Mouse (Mus musculus): ENCODE measurements around the gene Itga8.

The Itga8 gene

DNA sequence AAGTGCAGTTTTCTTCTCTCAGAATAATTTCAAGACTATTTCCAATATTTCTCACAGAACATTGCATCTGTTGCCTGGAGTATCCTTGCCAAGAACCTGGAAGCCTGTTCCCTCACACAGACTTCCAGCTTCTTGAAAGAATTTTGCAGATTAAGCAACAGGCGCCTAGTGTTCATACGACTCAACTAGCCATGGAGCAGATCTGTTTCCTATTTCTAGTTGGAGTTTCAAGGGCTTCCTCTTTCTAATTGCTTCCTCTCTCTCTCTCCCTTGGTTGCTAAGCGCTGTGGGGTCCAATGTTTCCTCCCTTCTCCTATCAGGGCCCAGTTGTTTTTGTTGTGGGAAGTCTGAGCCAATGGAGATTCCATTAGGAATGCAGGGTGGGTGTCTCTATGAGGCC, 7.7 kb downstream of the Itga8 start:
- DNase-seq (ENCODE audit: low spot score) = no peak

DNA sequence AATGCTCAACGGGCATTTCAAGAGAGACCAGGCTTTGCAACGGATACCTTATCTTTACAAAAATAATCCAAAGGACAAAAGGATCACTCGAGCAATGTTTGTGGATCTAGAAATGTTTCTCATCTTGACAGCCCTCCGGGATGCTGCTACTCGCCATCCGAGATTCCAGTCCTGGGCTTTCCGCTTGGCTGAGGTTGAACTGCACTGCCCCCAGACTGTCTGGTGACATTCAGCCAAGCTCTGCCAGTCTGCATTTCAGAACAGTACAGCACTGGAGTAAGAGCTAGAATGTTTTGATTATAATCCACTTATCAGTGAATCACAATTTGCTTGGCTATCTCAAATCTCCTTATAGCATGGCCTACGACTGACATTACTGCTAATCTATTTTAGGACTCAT, 8.3 kb downstream of the Itga8 start:
- DNase-seq (ENCODE audit: low spot score) = no peak

DNA sequence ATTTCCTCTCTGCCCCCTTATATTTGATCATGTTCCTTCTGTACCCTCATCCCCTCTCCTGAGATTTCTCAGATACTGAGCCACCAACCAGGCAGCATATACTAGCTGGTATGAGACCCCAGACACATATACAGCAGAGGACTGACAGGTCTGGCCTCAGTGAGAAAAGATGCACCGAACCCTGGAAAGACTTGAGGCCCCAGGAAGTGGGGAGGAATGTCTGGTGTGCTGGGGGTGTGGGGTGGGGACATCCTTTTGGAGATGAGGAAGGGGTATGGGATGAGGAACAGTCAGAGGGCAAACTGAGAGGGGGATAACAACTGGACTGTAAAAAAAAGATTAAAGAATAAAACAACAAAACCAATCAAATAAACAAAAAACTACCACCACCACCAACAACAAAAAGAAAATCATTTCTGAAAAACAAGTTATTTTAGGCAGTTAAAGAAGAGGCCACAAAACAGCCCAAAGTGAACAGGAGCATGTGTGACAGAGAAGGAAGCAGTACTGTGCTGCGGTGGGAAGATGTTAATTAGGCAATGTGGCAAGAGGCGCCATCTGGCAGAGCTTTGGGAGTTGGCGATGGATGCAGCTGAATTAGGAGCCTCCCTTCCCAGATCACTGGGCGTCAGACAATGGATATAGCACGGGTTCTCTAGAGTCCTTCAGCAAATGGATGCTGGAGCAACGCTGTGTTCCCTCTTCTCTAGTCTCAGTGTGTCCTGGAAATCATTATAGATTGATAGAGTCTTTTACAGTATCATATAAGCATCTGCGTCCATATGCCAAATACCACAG, 9.5 kb downstream of the Itga8 start:
- DNase-seq (ENCODE audit: low spot score) = no peak

DNA sequence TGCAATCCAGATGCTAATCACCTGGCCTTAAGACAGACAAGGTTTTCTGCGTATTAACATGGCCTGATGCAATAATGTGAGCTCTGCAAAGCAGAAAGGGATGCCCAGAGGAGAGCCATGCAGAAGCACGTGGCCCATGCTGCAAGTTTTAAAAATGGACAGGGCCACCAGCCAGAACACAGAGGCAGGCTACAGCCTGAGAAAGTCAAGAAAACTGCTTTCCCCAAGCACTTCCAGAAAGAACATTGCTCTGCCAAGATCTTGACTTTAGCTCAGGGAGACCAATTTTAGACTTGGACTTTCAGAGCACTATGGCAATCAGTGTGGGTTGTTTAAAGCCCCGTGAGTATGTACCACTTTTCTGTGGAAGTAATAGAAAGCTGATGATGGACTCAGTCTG, 11.5 kb downstream of the Itga8 start:
- no peak for DNase-seq (ENCODE audit: low spot score)

DNA sequence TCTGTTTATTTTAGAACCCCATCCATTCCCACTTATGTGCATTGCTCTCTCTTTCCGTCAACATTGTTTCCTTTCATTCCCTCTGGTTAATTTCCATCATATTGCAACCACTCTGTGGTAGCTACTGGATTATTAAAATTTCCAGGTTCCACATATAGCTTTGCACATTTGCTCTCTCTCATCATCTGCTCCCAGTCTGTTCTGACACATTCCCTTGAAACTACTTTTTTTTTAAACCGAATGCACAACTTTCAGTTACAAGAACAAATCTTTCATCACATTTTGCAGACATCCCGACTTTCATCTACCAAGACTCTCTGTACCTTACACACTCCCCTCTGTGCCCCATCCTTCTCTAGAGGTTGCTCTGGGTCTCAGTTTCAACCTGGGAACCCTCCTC, 13.9 kb downstream of the Itga8 start:
- DNase-seq (ENCODE audit: low spot score) = no peak

DNA sequence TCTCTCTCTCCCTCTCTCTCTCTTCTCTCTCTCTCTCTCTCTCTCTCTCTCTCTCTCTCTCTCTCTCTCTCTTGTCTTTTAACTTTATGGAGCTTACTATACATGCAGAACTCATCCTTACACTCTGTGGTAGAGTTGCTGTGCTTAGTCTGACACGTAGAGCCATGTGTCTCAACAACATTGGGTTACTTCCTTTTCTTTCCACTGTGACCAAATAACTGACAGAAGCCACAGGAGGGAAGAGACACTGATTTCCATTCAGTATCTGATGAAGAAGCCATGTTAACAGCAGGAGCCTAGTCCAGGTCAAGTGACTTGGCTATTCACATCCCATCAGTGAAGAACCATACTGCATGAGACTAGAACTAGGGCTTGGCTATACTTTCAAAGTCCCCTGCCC, 21.1 kb downstream of the Itga8 start:
- no peak for DNase-seq (ENCODE audit: low spot score)

DNA sequence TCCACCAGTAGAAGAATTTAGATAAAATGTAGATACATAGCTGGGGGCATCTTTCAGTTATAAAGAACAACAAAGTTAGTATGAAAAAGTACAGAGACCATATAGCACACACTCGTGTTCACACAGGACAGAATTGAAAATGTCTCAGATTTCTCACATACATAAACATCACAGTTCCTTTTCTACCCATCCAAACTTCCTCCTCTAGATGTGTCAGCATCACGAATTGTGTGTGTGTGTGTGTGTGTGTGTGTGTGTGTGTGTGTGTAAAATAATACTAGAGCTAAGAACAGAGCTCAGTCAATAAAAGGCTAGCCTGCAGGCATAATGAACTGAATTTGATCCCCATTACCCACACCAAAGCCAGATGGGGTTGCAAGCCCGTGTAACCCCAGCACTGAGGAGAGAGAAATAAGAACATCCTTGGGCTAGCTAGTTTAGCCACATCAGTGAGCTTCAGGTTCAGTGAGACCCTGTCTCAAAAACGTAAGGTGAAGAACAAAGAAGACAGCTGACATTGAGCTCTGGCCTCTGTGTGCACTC, 22.6 kb downstream of the Itga8 start:
- no peak for DNase-seq (ENCODE audit: low spot score)

DNA sequence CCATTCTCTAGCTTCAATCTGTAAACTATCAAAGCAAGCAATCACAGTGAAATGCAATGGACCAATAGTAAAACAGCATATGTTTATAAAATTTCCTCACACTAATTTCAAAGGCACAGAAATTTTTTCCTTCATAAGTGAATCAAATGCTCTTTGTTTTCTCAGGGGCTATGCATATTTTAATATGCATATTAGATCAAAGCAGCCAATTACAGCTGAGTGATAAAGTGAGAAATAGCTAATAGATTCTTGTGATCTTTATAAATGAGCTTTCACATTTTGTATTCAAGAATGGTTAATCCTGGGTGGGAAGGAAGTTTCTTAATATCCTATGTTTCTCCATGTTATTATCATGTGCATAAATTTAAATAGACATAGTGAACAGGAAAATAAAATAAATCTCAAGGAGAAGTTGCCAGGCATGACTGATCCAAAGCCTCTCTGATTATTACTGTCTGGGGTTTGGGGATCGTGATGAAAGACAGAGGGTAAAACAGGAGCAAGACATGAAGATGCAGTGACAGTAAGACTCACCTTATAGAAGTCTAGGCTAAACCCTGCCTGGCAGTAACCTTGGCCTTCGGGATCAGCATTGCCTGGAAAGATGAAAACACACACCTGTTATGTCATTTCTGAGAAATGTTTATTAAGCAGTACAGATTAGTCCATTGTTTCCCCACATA, 44.9 kb downstream of the Itga8 start:
- no peak for DNase-seq (ENCODE audit: low spot score)

DNA sequence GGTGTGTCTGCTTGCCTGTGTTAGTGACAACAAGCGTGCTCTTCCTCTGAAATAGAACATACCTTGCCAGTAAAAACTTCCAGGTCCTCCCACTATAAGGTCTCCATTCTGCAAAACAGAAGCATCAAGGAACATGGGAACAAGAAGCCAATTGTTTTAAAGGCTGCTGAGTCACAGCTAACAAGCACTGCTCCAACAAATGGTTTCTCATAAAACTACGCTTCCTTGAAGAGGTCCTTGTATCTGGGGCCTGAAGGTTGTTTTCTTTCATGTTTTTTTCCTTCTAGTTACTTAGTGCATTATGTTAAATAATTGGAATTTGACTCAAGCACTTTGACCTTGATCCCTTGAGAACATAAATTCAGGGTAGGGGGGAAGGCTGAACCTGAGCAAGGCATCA, 45.8 kb downstream of the Itga8 start:
- DNase-seq (ENCODE audit: low spot score) = no peak

DNA sequence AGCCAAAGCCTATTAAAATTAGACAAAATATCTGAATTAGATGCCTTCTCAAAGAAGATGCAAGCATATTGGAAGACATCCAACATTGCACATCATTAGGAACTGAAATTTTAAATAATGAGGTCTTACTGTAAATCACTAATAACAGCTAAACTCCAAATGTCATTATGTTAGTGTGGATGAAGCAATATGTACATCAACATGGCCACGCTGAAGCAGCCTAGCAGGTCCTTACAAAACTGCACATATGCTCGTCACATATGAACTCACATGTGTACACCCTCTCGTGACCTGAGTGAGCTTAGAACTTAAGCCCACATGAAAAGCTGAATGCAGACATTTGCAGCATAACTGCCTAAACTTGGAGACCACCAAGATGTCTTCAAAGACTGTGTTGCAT, 66.4 kb downstream of the Itga8 start:
- no peak for DNase-seq (ENCODE audit: low spot score)

DNA sequence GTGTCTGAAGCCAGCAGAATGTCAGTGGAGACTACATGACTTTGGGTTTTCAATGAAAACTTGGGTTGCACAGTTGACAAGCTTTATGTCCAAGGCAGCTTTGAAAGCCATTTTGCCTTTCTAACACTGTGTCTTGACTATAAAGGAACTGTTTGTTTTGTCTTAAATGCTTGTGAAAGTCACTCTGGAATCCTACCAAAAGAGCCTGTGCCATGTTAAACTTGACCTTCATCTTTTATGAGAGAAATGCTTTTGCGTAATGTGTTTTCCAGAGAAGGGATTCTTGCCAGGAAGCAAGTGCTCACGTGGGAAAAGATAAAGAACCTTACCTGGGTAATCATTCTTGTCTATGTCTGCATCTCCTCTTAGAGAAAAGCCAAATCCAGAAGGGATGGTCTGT, 72.0 kb downstream of the Itga8 start:
- no peak for DNase-seq (ENCODE audit: low spot score)

DNA sequence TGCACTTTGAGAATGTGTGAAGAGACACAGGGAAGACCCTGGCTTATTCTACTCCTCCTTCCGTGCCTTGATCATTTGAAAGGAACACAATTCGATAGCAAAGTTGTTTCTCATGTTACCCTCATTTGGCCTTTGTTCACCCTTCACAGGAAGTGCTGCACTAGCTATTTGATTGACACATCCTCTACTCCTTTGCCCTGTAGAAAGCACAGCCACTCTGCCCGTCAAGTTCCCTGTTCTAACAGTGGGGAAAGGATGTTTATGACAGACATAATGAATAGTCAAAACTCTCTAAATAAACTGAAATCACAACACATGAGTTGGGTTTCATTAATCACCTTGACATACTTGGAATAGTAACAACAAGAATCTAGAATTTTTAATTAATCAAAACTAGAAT, 73.4 kb downstream of the Itga8 start:
- no peak for DNase-seq (ENCODE audit: low spot score)

DNA sequence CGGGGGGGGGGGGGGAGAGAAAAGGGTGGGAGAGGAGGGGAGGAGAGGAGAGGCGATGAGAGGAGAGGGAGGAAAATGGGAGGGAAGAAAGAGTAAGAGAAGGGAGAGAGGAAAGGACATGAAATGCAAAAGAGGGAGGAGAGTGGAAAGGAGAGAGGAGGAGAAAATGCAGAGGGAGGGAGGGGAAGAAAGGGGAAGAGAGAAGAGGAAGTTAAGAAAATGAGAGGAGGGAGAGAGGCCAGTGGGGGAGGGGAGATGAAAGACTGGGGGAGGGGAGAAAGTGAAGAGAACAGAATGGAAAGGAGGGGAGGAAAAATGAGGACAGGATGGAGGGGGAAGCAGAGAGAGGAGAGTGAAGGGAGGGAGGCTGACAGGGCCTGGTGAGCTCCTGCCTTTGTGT, 74.5 kb downstream of the Itga8 start:
- no peak for DNase-seq (ENCODE audit: low spot score)

DNA sequence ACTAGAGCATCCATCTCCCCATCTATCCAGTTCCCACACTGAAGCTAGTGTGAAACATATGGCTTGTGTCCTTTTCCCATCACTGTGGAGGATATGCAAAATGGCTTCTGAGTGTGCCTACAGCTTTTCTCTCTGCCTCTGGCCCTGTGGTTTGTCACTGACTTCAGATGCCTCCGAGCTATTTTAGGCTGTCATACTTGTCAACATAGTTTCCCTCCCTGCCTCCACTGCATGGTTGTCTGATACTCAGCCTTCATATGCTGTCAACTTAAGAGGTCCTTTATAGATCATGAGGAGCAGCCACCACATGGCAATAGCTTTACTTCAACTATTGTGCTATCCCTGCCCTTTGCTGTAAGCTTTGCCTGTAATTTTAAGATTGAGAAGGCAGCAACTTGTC, 75.4 kb downstream of the Itga8 start:
- DNase-seq (ENCODE audit: low spot score) = no peak

DNA sequence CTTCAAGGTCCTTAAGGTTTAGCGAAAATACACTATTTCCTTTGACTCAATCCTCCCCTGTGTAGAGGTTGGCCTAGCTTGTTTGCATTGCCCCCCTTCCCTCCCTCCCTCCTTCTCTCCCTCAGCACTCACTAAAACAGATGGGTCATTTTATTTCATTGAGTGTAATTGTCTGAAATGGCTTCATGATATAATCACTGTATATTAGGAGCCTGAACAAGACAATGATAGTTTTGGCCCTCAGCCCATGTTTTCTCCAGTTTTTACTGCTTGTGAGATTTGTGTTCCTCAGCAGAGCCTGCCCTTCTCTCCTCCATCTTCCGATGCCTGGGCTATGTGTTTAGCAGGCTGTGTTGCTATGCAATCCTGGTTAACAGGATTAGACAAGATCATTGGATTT, 80.1 kb downstream of the Itga8 start:
- DNase-seq (ENCODE audit: low spot score) = no peak

DNA sequence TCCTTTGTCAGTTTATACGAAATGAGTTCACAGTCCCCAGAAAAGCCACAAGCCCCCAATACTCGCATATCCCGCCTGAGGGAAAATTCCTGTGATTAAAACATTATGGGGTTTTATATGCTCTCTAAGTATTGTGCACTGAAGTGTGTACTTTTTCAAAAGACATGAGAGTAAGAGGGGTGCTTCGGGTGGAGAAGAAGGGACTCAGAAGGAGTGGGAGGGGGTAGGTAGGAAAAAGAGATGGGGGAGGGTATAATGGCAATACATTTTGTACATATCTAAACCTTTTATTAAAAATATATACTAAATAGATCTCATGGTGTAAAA, 88.3 kb downstream of the Itga8 start:
- no peak for DNase-seq (ENCODE audit: low spot score)

DNA sequence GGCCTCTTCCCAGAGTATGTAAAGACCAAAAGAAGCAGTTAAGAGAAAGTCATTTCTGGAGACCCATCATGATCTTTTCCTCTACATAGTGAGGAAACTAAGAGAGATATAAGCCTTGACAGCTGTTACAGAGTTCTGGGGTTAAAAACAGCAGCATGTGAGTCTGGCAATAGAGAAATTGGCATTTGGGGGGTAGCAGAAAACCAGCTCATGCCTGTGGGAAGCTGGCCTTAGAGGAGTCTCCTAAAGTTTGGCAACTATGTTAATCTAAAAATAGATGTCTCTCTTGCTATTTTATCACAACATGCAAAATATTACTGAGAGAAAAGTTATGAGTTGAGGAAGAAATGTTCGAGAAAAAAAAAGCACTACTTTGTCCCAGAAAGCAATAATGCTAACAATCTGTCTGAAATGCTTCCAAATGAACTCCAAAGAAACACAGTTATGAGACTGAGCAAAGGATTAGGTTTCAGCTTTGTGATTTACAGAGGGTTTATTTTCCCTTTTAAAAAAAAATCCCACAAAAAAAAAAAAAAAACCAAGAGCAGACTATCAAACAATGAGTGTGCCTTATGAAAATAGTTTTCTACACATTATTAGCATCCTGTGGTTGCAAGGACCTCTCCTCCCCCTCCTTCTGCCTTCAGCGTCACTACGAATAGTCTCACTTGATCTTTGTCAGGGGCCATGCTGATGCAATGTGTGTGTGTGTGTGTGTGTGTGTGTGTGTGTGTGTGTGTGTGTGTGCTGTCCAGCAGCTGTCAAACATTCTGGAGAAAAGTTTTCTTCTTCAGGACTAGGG, 88.9 kb downstream of the Itga8 start:
- DNase-seq (ENCODE audit: low spot score) = no peak

DNA sequence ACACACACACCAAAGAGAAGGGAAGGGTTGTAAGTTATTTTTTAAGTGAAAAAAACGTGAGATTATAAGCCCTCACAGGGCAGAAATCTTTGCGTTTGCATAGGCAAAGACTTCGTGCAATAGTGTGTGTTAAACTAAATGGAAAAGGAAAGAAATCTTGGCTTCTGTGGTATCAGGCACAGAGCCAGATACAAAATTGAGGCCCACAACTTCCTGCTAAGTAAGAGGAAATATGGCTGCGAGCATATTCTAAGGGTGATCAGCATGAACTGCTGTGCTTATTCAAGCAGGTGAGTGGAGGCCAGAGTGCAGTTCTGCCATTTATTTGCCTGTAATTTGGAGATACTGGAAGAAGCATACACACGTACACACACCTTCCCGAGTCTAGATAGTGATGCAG, 93.6 kb downstream of the Itga8 start:
- no peak for DNase-seq (ENCODE audit: low spot score)

DNA sequence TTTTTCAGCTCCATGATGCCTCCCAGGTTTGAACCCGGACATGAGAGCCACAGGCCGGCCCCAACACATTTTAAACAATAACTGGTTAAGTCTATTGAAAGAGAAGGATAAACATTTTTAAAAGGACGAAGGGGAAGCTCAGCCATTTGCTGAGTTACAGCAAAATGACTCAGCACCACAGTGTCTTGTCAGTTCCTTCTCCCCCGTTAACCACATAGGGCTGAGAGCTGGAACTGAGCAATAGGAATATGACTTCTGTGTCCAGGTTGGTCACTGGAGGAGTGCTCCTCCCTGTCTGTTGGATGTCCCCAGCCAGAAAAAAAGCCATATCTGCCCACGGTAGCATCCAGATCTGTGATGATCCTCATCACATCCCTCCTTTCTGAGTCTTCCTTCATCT, 95.4 kb downstream of the Itga8 start:
- no peak for DNase-seq (ENCODE audit: low spot score)

DNA sequence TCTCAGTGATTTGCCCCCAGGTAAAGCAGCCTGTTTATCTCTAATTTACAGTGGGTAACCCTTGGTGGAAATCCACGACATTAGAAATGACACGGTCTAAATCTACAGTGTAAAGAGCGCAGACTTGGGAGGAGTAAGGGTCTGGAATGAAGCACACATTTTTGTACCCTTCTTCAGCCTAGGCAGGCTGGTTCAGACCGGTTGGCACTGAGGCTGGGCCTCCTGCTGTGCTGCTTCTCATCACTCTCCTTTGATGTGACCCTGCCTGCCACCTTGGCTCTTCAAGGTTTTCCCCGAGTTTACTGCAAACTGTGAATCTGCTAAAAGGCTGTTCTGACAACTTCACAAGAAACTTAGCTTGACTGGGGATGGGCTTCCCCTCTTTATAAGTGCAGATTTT, 95.8 kb downstream of the Itga8 start:
- DNase-seq (ENCODE audit: low spot score) = no peak

DNA sequence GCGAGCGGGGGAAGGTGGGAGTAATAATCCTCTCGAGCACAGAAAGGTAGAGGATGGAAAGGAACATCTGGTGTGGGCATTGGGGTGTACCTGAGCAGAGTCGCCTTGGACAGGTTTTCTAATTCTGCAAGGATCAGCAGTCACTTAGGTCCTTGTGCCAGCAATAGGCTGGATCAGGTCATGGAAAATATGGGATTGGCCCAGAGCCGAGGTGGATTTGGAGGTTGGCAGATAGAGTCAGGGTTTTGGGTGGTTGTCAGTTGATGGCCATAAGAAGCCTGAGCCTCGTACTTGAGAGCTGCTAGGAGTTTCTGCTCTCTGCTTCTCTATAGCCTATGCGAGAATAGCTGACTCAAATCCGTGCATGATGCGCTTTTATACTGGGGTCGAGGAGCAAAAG, 98.5 kb downstream of the Itga8 start:
- DNase-seq (ENCODE audit: low spot score) = no peak

DNA sequence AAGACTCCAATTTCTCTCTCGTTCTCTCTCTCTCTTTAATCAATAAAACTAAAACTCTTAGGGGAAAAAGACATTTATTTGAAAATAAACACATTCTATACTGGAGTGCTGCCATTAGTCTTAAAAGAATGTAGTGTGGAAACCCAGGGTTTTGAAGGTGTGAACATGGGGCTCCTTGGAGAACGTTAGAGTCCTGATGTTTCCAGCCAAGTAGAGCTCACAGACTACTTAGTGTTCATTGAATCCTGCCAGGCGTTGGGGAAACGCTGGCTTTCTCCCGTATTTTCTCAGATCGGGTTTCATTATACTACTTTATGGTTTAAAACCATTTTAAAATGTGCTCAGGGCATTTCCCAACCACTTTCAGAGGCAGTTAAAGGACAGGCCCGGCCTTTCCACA, 103.0 kb downstream of the Itga8 start:
- no peak for DNase-seq (ENCODE audit: low spot score)

DNA sequence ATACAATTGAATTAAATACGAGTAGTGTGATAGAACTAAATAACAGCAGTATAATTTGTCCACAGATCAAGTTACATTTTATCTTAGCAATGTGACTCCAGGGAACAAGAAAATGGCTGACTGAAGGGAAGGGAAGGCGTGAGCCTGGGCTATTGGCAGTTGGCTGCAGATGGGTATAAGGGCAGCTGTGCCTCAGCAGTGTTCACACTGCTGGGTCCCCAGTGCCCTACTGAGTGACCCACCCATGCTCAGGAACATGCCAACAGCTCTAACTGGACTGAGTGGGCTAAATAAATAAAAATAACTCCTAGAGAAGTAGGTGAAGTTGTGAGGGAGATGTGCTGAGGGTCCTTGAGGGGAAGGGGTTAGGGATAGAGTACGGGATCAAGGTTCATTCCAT, 103.5 kb downstream of the Itga8 start:
- no peak for DNase-seq (ENCODE audit: low spot score)
